ENCODE assay signal across 9 mouse cellular contexts in the genomic region with DNA sequence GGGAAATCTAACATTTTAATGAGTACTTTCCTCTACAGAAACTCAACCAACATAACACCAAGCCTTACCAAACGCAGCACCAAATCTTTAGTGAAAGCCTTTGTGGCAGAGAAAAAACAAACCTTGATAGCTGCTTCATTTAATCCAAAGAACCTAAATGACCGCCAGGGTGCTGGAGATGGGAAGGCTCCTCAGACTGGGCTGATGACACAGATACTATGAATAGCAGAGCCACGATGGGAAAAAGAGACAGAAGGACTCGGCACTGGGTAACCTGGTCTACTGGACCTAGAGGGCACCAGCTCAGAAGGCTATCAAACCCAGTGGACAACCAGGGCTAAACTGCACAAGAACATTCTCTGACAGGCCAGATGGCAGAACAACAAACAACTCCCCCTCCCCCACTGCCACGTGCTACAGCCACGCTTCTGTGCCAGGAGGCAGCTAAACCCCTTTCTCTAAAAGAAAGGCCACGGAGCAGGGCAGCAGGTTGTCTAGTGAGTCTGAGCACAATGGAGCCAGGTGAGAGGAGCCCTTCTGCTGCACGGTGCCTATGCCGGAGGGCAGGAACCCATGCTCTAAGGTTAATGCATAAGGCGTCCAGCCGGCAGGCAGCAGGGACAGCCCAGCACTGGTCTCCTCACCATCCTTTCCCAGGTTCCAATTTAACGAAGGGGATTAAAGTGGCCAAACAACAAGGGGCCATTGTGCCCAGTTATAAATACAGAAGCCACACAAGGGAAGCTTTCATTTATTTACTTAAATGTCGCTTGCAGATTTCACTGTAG. TPM values are rescaled to one million over a fixed set of nuclear protein-coding genes. Genes with fewer than 3 reads are reported as not detected.
DNase-seq lines count a peak whose midpoint lies in the region; ATAC-seq and TF ChIP-seq lines count a peak whose summit lies in the region.
"Had no signal": no experiment of that assay in that cellular context is flagged by ENCODE, and none has a peak within 500 bp of the region (broad histone marks: within the 10 kb centered on the region; RNA-seq: fewer than 3 reads in every experiment).

No protein-coding gene starts in this region.

- peak overlapping the region; percentile 61 for H3K9ac ChIP-seq in forebrain, postnatal 0 days
- 0 out of 2 replicates have a peak overlapping the region, but pooled peaks have one; percentile 27 for H3K9ac ChIP-seq in limb, embryonic 11.5 days (ENCODE audit: low read length)

- ATAC-seq in forebrain, postnatal 0 days, result peak; percentile 43
- peak; percentile 42; the same call in 1 of the 2 replicates for ATAC-seq in limb, embryonic 11.5 days (ENCODE audit: insufficient number of reproducible peaks, low FRiP score, low TSS enrichment, low read depth)

- H3K4me3 ChIP-seq in cerebellum, adult 2 months (replicated peaks; ENCODE audit: insufficient read depth, low read depth, low read length), result peak overlapping the region; percentile 6
- H3K4me3 ChIP-seq in forebrain, postnatal 0 days (ENCODE audit: low read depth, low read length), result peak overlapping the region; percentile 26
- no peak overlapping the region for H3K4me3 ChIP-seq in kidney, adult 2 months (ENCODE audit: insufficient read depth, low read depth, low read length)
- H3K4me3 ChIP-seq in limb, embryonic 11.5 days (ENCODE audit: low read depth, low read length), result no peak overlapping the region

- peak; percentile 71 for DNase-seq in adrenal gland, adult 2 months
- no peak for DNase-seq in adrenal gland, adult 18-20 months (ENCODE audit: low spot score in 2 of 2)
- peak; percentile 87 to 89 for DNase-seq in cerebellum, adult 2 months
- peak; percentile 86 for DNase-seq in forebrain, postnatal 0 days
- DNase-seq in kidney, adult 2 months, result peak; percentile 72
- peak; percentile 70 for DNase-seq in limb, embryonic 11.5 days (ENCODE audit: low spot score)
- peak; percentile 89 for DNase-seq in retina, postnatal 1 day
- DNase-seq in urinary bladder, postnatal 25 days (ENCODE audit: low spot score), result no peak

- TF ChIP-seq POLR2A in cerebellum, adult 2 months (IDR thresholded peaks at IDR 0.05; ENCODE audit: borderline replicate concordance, insufficient read depth, low read length), result peak; percentile 41; the same call in 1 of the 2 replicates
- TF ChIP-seq POLR2A in kidney, adult 2 months (IDR thresholded peaks at IDR 0.05; ENCODE audit: low read depth, low read length), result no peak

- WGBS in cerebellum, adult 2 months, result 5% methylated on average over 13 of the region's 13 CpGs
- 8% methylated on average over 13 of the region's 13 CpGs for WGBS in forebrain, postnatal 0 days
- 28% methylated on average over 13 of the region's 13 CpGs for WGBS in kidney, adult 2 months
- WGBS in limb, embryonic 11.5 days, result 40% methylated on average over 13 of the region's 13 CpGs

- peak overlapping the region; percentile 96 for H3K27ac ChIP-seq in cerebellum, adult 2 months (ENCODE audit: insufficient read depth, low read length)
- peak overlapping the region; percentile 93 for H3K27ac ChIP-seq in forebrain, postnatal 0 days (ENCODE audit: low read depth, low read length)
- H3K27ac ChIP-seq in kidney, adult 2 months (ENCODE audit: insufficient read depth, low read depth, low read length), result no peak overlapping the region
- H3K27ac ChIP-seq in limb, embryonic 11.5 days (replicated peaks; ENCODE audit: low read depth, low read length), result peak overlapping the region; percentile 71
- H3K27ac ChIP-seq: macrophage had no signal

- no peaks in the 10 kb centered on the region for H3K27me3 ChIP-seq in cerebellum, adult 2 months (ENCODE audit: control insufficient read depth, insufficient read depth, low read length)
- H3K27me3 ChIP-seq in forebrain, postnatal 0 days (ENCODE audit: insufficient read depth, low read length), result no peaks in the 10 kb centered on the region
- no peaks in the 10 kb centered on the region for H3K27me3 ChIP-seq in kidney, adult 2 months (replicated peaks; ENCODE audit: control insufficient read depth, insufficient read depth, low read length)
- no peaks in the 10 kb centered on the region for H3K27me3 ChIP-seq in limb, embryonic 11.5 days (ENCODE audit: control insufficient read depth, insufficient read depth, low read length)

- H3K4me2 ChIP-seq in forebrain, postnatal 0 days (ENCODE audit: low read depth), result peak overlapping the region; percentile 50
- peak overlapping the region; percentile 22 for H3K4me2 ChIP-seq in limb, embryonic 11.5 days (ENCODE audit: low read depth, severe bottlenecking)

- peaks cover 7% of the 10 kb centered on the region; the same call in 1 of the 2 replicates for H3K36me3 ChIP-seq in forebrain, postnatal 0 days (ENCODE audit: insufficient read depth)
- H3K36me3 ChIP-seq in kidney, adult 2 months (ENCODE audit: control insufficient read depth, insufficient read depth, low read length), result no peaks in the 10 kb centered on the region
- 0 out of 2 replicates have a peak, but pooled peaks cover 2% of the 10 kb centered on the region for H3K36me3 ChIP-seq in limb, embryonic 11.5 days (ENCODE audit: control insufficient read depth, insufficient read depth, low read length)

- no peaks in the 10 kb centered on the region for H3K9me3 ChIP-seq in forebrain, postnatal 0 days (ENCODE audit: low read length)
- H3K9me3 ChIP-seq in limb, embryonic 11.5 days (ENCODE audit: control insufficient read depth, low read length), result no peaks in the 10 kb centered on the region

- peaks cover 70% of the 10 kb centered on the region for H3K4me1 ChIP-seq in cerebellum, adult 2 months (ENCODE audit: control insufficient read depth, insufficient read depth, low read length)
- H3K4me1 ChIP-seq in forebrain, postnatal 0 days (ENCODE audit: insufficient read depth), result peaks cover 54% of the 10 kb centered on the region
- H3K4me1 ChIP-seq in kidney, adult 2 months (ENCODE audit: control insufficient read depth, insufficient read depth, low read length), result peaks cover 78% of the 10 kb centered on the region
- H3K4me1 ChIP-seq in limb, embryonic 11.5 days (ENCODE audit: control insufficient read depth, insufficient read depth, low read length), result peaks cover 55% of the 10 kb centered on the region

- peak; percentile 30; the same call in 1 of the 2 replicates for TF ChIP-seq CTCF in cerebellum, adult 2 months (IDR thresholded peaks at IDR 0.05; ENCODE audit: borderline replicate concordance, insufficient read depth, low read depth, low read length)
- TF ChIP-seq CTCF in forebrain, postnatal 0 days (IDR thresholded peaks at IDR 0.05; ENCODE audit: low read depth), result peak; percentile 40
- no peak for TF ChIP-seq CTCF in kidney, adult 2 months (conservative IDR thresholded peaks at IDR 0.05; ENCODE audit: insufficient read depth, insufficient read length, low read depth, low read length)

RNA-seq across cellular contexts. Expression of a gene that starts 50.7 kb away (rescaled TPM):
- 10 to 100 TPM; 28.9 to 34.0 TPM for total RNA-seq in adrenal gland, adult 2 months (2021)
- polyA plus RNA-seq in adrenal gland, adult 2 months (2012; rRNA removed), result 13.8 and 16.1 TPM in 2 replicates
- 10 to 100 TPM; 29.4 to 32.2 TPM for total RNA-seq in adrenal gland, adult 18-20 months (2021)
- 89.8 and 93.9 TPM in 2 replicates for polyA plus RNA-seq in cerebellum, adult 2 months (2012; rRNA removed)
- total RNA-seq in forebrain, postnatal 0 days (2014; rRNA removed), result 64.1 and 74.1 TPM in 2 replicates
- 23.7 and 24.2 TPM in 2 replicates for polyA plus RNA-seq in forebrain, postnatal 0 days (2015; fragmentation: Nextera tagmentation; extraction: Ambion mirVana)
- polyA plus RNA-seq in kidney, adult 2 months (2012; rRNA removed), result 18.9 and 19.5 TPM in 2 replicates
- polyA plus RNA-seq in limb, embryonic 11.5 days (2014; fragmentation: Nextera tagmentation; extraction: Ambion mirVana), result 13.3 and 16.2 TPM in 2 replicates

Comparison
In these comparisons a context has a peak if more than half of its experiments do, and no peak if none do; other contexts are left out.
1. DNase-seq: peak in adrenal gland, adult 2 months (single experiment), cerebellum, adult 2 months (2 of 2), forebrain, postnatal 0 days (single experiment), kidney, adult 2 months (single experiment), limb, embryonic 11.5 days (single experiment) and retina, postnatal 1 day (single experiment); none in adrenal gland, adult 18-20 months (0 of 2) and urinary bladder, postnatal 25 days (single experiment).
2. H3K4me3 ChIP-seq: peak in cerebellum, adult 2 months (single experiment) and forebrain, postnatal 0 days (single experiment); none in kidney, adult 2 months (single experiment) and limb, embryonic 11.5 days (single experiment).